Mouse (Mus musculus): ENCODE measurements around the gene Rap2b.

DNA sequence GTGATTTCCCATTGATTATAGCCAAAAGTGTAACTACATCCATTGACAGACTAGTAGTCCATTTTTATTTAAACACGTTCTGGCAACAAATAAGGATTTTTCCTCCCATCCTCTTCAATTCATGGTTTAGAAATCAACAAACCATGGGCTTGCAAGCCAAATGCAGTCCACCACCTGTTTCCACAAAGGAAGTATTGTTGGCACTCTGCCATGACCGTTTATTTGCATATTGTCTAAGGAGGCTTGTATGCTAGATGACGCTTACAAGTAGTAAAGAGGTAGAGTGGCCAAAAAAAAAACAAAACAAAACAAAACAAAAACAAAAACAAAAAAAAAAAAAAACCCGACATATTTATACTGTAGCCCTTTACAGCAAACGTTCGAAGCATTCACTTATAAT is 3.3 kb upstream of the Rap2b start:
- TF ChIP-seq CTCF (IDR thresholded peaks at IDR 0.05; ENCODE audit: extremely low read depth, insufficient read length, insufficient replicate concordance, low read depth, low read length) (no peak), POLR2A (IDR thresholded peaks at IDR 0.05; ENCODE audit: low read depth, low read length) (no peak)
